Mouse (Mus musculus) midbrain, embryonic 12.5 days (tissue): ENCODE data around the gene D430041D05Rik. TPM values are rescaled to one million over a fixed set of nuclear protein-coding genes. Genes with fewer than 3 reads are reported as not detected.

ENCODE experiments used
- ATAC-seq: fragments of 200-750 bp; cut with Nextera tagmentation; 2 replicates; pipeline ENCODE4 v1.8.0; 2017; ENCODE audit warnings: low read depth, moderate TSS enrichment, moderate library complexity; ENCODE audit not compliant: low FRiP score
- H3K27ac ChIP-seq: fragments of 300-500 bp; sonication (generic); replicated peaks from 2 replicates; pipeline ENCODE4 v1.5.1; 2016; ENCODE audit warnings: mild to moderate bottlenecking
- H3K27me3 ChIP-seq: fragments of 300-500 bp; sonication (generic); 2 replicates; pipeline ENCODE4 v1.6.1; 2016; ENCODE audit warnings: mild to moderate bottlenecking
- H3K36me3 ChIP-seq: fragments of 300-500 bp; sonication (generic); 2 replicates; pipeline ENCODE4 v1.6.1; 2016
- H3K4me1 ChIP-seq: fragments of 300-500 bp; sonication (generic); 2 replicates; pipeline ENCODE4 v1.6.1; 2016
- H3K4me2 ChIP-seq: fragments of 300-500 bp; sonication (generic); replicated peaks from 2 replicates; pipeline ENCODE4 v1.6.1; 2016; ENCODE audit warnings: mild to moderate bottlenecking, moderate library complexity
- H3K4me3 ChIP-seq: fragments of 300-500 bp; sonication (generic); 2 replicates; pipeline ENCODE4 v1.5.1; 2016; ENCODE audit warnings: mild to moderate bottlenecking
- H3K9ac ChIP-seq: fragments of 300-500 bp; sonication (generic); replicated peaks from 2 replicates; pipeline ENCODE4 v1.6.1; 2016; ENCODE audit warnings: mild to moderate bottlenecking, moderate library complexity
- H3K9me3 ChIP-seq: fragments of 300-500 bp; sonication (generic); 2 replicates; pipeline ENCODE4 v1.6.1; 2016; ENCODE audit warnings: mild to moderate bottlenecking
- WGBS: fragments of 180-500 bp; shearing (Covaris S2); methylation state at CpG from one replicate; pipeline ENCODE4 v1.1.7; 2016; 5-methylcytosine and 5-hydroxymethylcytosine counted together
- polyA plus RNA-seq: library from polyadenylated mRNA; unstranded; fragments of >200 nt; fragmentation: Nextera tagmentation; extraction: Ambion mirVana; gene quantifications from 2 replicates; pipeline ENCODE4 v1.2.1, GENCODE M21; 2016

D430041D05Rik gene
- polyA plus RNA-seq, 1 experiment from 2014 or later: 3.2 TPM

- Histone ChIP-seq H3K27me3 (no peaks in the 10 kb centered on the region), H3K9me3 (no peaks in the 10 kb centered on the region), H3K4me3 (no peak overlapping the region), H3K4me1 (peaks cover 8% of the 10 kb centered on the region; the same call in 1 of the 2 replicates), H3K9ac (no peak overlapping the region), H3K27ac (no peak overlapping the region), H3K4me2 (no peak overlapping the region), H3K36me3 (no peaks in the 10 kb centered on the region)
- ATAC-seq: no peak; the same call in 1 of the 2 replicates
- 76% methylated on average over 5 of the region's 5 CpGs for WGBS
Measured at GRCm38 (mm10) chr2:104333952-104334351, 76.9 kb downstream of the D430041D05Rik start.

DNA sequence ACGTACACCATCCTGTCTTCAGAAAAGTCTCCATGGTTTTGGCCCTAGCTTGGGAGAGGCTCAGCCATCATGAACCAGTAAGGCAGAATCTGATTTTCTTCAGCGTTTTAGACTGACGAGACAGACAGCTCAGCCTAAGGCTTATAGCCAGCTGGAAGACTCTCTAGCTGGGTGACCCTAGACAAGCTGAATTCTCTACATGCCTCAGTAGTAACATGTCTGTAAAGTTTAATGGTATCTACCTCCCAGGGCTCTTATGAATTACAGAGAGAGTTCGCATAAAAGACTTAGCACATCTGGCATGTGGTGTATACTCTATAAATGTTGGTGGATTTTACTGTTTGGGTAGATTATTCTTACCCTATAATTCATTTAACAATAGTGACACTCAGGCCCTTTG is 78.1 kb downstream of the D430041D05Rik start:
- Histone ChIP-seq H3K27me3 (no peaks in the 10 kb centered on the region), H3K27ac (no peak overlapping the region), H3K4me2 (no peak overlapping the region), H3K9ac (no peak overlapping the region), H3K36me3 (no peaks in the 10 kb centered on the region), H3K4me1 (peaks cover 8% of the 10 kb centered on the region; the same call in 1 of the 2 replicates), H3K9me3 (no peaks in the 10 kb centered on the region), H3K4me3 (no peak overlapping the region)
- no peak for ATAC-seq
- WGBS: 81% methylated on average over 4 of the region's 4 CpGs

- Histone ChIP-seq H3K4me1 (peaks cover 8% of the 10 kb centered on the region; the same call in 1 of the 2 replicates), H3K9ac (no peak overlapping the region), H3K9me3 (no peaks in the 10 kb centered on the region), H3K27ac (no peak overlapping the region), H3K4me2 (no peak overlapping the region), H3K27me3 (no peaks in the 10 kb centered on the region), H3K36me3 (no peaks in the 10 kb centered on the region), H3K4me3 (no peak overlapping the region)
- 92% methylated on average over 6 of the region's 6 CpGs for WGBS
- ATAC-seq: no peak
Measured at GRCm38 (mm10) chr2:104331261-104331660, 79.6 kb downstream of the D430041D05Rik start.

- no peaks in the 10 kb centered on the region for H3K4me1 ChIP-seq
- H3K27me3 ChIP-seq: no peaks in the 10 kb centered on the region
- no peak overlapping the region for H3K4me3 ChIP-seq
- H3K9me3 ChIP-seq: no peaks in the 10 kb centered on the region
- no peak overlapping the region for H3K4me2 ChIP-seq
- 83% methylated on average over 16 of the region's 16 CpGs for WGBS
- no peak overlapping the region for H3K27ac ChIP-seq
- ATAC-seq: no peak
- no peak overlapping the region for H3K9ac ChIP-seq
- H3K36me3 ChIP-seq: no peaks in the 10 kb centered on the region
Measured at GRCm38 (mm10) chr2:104327116-104327794, 83.6 kb downstream of the D430041D05Rik start.

DNA sequence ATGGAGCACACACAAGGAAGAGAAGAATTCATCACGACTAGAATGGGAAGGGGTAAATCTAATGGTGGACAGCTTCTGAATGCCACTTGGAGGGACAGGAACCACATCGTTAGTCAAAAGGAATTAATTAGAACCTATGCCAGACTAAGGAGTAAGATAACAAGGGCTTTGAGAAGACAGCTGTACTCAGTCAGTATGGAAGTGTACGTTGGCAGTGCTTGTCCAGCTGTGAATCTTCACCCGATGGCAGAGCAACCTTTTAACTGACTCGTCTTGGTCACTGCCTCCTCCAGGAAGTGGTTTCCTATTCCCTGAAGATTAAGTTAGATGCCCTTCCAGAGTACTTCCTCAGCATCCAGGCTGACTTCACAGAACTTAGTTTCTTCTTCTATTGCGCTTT is 87.0 kb downstream of the D430041D05Rik start:
- Histone ChIP-seq H3K4me3 (no peak overlapping the region), H3K9ac (no peak overlapping the region), H3K4me2 (no peak overlapping the region), H3K27ac (no peak overlapping the region), H3K9me3 (no peaks in the 10 kb centered on the region), H3K36me3 (no peaks in the 10 kb centered on the region), H3K27me3 (no peaks in the 10 kb centered on the region), H3K4me1 (0 out of 2 replicates have a peak, but pooled peaks cover 2% of the 10 kb centered on the region)
- WGBS: 84% methylated on average over 6 of the region's 6 CpGs
- no peak for ATAC-seq

GRCm38 (mm10) chr2:104323351-104323750 is 87.5 kb downstream of the D430041D05Rik start:
- Histone ChIP-seq H3K27ac (no peak overlapping the region), H3K4me2 (no peak overlapping the region), H3K9me3 (no peaks in the 10 kb centered on the region), H3K4me3 (no peak overlapping the region), H3K4me1 (0 out of 2 replicates have a peak, but pooled peaks cover 3% of the 10 kb centered on the region), H3K27me3 (no peaks in the 10 kb centered on the region), H3K36me3 (no peaks in the 10 kb centered on the region), H3K9ac (no peak overlapping the region)
- ATAC-seq: no peak
- 93% methylated on average over 5 of the region's 5 CpGs for WGBS

GRCm38 (mm10) chr2:104320061-104320624 is 90.7 kb downstream of the D430041D05Rik start:
- no peak for ATAC-seq
- 90% methylated on average over 13 of the region's 13 CpGs for WGBS
- Histone ChIP-seq H3K9ac (no peak overlapping the region), H3K27ac (no peak overlapping the region), H3K36me3 (no peaks in the 10 kb centered on the region), H3K9me3 (no peaks in the 10 kb centered on the region), H3K4me2 (no peak overlapping the region), H3K4me1 (0 out of 2 replicates have a peak, but pooled peaks cover 3% of the 10 kb centered on the region), H3K4me3 (no peak overlapping the region), H3K27me3 (no peaks in the 10 kb centered on the region)

DNA sequence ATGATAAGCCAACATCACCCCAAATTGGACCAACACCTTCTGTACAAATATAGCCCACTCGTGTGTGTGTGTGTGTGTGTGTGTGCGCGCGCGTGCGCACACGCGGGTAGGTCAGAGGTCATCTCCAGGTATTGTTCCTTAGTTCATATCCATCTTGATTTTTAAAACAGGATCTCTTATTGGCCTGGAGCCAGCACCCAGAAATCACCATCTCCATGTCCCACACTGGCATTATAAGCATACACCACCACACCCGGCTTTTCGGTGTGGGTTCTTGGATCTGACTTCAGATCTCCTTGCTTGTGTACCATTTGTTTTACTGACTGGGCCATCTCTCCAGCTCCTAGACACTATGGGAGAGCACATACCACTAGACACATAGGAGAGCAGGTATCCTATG is 91.4 kb downstream of the D430041D05Rik start:
- no peak overlapping the region for H3K4me2 ChIP-seq
- ATAC-seq: no peak
- 95% methylated on average over 10 of the region's 10 CpGs for whole genome bisulfite sequencing
- no peak overlapping the region for H3K4me3 ChIP-seq
- H3K4me1 ChIP-seq: 0 out of 2 replicates have a peak, but pooled peaks cover 3% of the 10 kb centered on the region
- H3K9ac ChIP-seq: no peak overlapping the region
- no peak overlapping the region for H3K27ac ChIP-seq
- H3K36me3 ChIP-seq: no peaks in the 10 kb centered on the region
- H3K27me3 ChIP-seq: no peaks in the 10 kb centered on the region
- no peaks in the 10 kb centered on the region for H3K9me3 ChIP-seq

GRCm38 (mm10) chr2:104318881-104319280 is 91.9 kb downstream of the D430041D05Rik start:
- H3K27me3 ChIP-seq: no peaks in the 10 kb centered on the region
- no peak for ATAC-seq
- 62% methylated on average over 8 of the region's 8 CpGs for WGBS

GRCm38 (mm10) chr2:104318259-104318658 is 92.6 kb downstream of the D430041D05Rik start:
- H3K4me1 ChIP-seq: 0 out of 2 replicates have a peak, but pooled peaks cover 3% of the 10 kb centered on the region
- H3K36me3 ChIP-seq: no peaks in the 10 kb centered on the region
- 84% methylated on average over 2 of the region's 2 CpGs for WGBS
- ATAC-seq: no peak
- no peaks in the 10 kb centered on the region for H3K27me3 ChIP-seq
- H3K9me3 ChIP-seq: no peaks in the 10 kb centered on the region
- H3K27ac ChIP-seq: no peak overlapping the region
- no peak overlapping the region for H3K9ac ChIP-seq
- H3K4me2 ChIP-seq: no peak overlapping the region
- H3K4me3 ChIP-seq: no peak overlapping the region

More at GRCm38 (mm10) chr2:104318881-104319280, 91.9 kb downstream of the D430041D05Rik start:
- H3K4me3 ChIP-seq: no peak overlapping the region
- H3K9me3 ChIP-seq: no peaks in the 10 kb centered on the region
- no peak overlapping the region for H3K9ac ChIP-seq
- H3K27ac ChIP-seq: no peak overlapping the region
- no peak overlapping the region for H3K4me2 ChIP-seq
- no peaks in the 10 kb centered on the region for H3K36me3 ChIP-seq
- 0 out of 2 replicates have a peak, but pooled peaks cover 3% of the 10 kb centered on the region for H3K4me1 ChIP-seq

DNA sequence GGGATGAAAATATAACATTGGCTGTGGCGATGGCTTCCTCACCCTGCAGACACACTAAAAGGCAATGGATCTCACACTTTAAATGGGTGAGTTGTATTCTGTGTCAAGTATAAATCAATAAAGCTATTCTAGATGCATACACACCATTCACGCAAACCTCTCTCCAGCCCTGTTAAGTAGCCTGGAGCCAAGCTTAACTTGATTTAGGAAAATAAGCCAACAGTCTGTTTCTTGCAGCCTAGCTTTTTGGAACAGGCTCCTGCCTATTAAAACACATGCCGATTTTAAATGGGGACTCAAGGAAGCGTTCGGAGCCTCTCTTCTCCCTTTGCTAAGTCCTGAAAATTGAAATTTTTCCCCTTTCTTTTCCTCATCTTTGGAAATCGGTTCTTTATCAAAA is 93.2 kb downstream of the D430041D05Rik start:
- H3K4me1 ChIP-seq: 0 out of 2 replicates have a peak, but pooled peaks cover 3% of the 10 kb centered on the region
- no peaks in the 10 kb centered on the region for H3K36me3 ChIP-seq
- H3K4me3 ChIP-seq: no peak overlapping the region
- no peaks in the 10 kb centered on the region for H3K27me3 ChIP-seq
- ATAC-seq: no peak
- 89% methylated on average over 6 of the region's 6 CpGs for WGBS
- no peak overlapping the region for H3K9ac ChIP-seq
- no peaks in the 10 kb centered on the region for H3K9me3 ChIP-seq
- H3K27ac ChIP-seq: no peak overlapping the region
- no peak overlapping the region for H3K4me2 ChIP-seq

DNA sequence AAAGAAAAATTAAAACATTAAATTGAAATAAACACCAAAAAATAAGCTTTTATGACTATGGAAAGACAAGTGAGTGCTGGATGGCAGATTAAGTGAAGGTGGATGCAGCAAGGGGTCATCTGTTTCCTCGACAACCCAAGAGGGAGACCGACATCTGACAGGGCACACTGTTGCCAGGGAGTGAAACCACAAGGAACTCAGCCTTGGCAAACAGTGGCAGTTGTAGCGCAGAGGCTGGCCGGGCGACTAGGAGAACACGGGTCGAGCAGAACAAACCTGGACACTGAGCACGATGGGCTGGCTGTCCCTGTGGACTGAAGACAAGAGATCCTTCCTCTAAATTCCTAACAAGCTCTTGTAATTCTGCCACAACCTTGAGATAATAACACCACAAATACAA is 94.3 kb downstream of the D430041D05Rik start:
- H3K4me2 ChIP-seq: no peak overlapping the region
- no peak overlapping the region for H3K9ac ChIP-seq
- H3K36me3 ChIP-seq: no peaks in the 10 kb centered on the region
- no peak overlapping the region for H3K4me3 ChIP-seq
- H3K27ac ChIP-seq: no peak overlapping the region
- H3K4me1 ChIP-seq: 0 out of 2 replicates have a peak, but pooled peaks cover 3% of the 10 kb centered on the region
- no peak for ATAC-seq
- WGBS: 80% methylated on average over 8 of the region's 8 CpGs
- no peaks in the 10 kb centered on the region for H3K9me3 ChIP-seq
- H3K27me3 ChIP-seq: no peaks in the 10 kb centered on the region
